Mouse (Mus musculus) spleen, adult 2 months (tissue): ENCODE measurements around the gene Astn2. TPM values are rescaled to one million over a fixed set of nuclear protein-coding genes. Genes with fewer than 3 reads are reported as not detected.

ENCODE experiments used
- DNase-seq, 2 experiments: peaks; one replicate each; pipeline versions ENCODE4 v3.0.0 to v3.0.0-alpha.2; 2012 to 2021; ENCODE audit warnings: low spot score in 2 of 2, low read depth in 1 of 2
- H3K27ac ChIP-seq: fragments of 200-500 bp; 2 replicates; pipeline ENCODE4 v1.5.1; 2012; ENCODE audit warnings: low read length, inconsistent platforms; ENCODE audit not compliant: insufficient read depth
- H3K27me3 ChIP-seq: fragments of 200-500 bp; 2 replicates; pipeline ENCODE4 v1.6.1; 2012; ENCODE audit warnings: mild to moderate bottlenecking, moderate library complexity, low read length, inconsistent platforms; ENCODE audit not compliant: control insufficient read depth, insufficient read depth
- H3K36me3 ChIP-seq: fragments of 200-500 bp; 2 replicates; pipeline ENCODE4 v1.6.1; 2012; ENCODE audit warnings: mild to moderate bottlenecking, low read length, inconsistent platforms; ENCODE audit not compliant: control insufficient read depth, insufficient read depth
- H3K4me1 ChIP-seq: fragments of 200-500 bp; 2 replicates; pipeline ENCODE4 v1.6.1; 2011; ENCODE audit warnings: inconsistent platforms; ENCODE audit not compliant: control insufficient read depth, insufficient read depth, insufficient read length
- H3K4me3 ChIP-seq: fragments of 200-500 bp; 2 replicates; pipeline ENCODE4 v1.5.1; 2011; ENCODE audit warnings: mild to moderate bottlenecking, inconsistent platforms; ENCODE audit not compliant: insufficient read depth, insufficient read length; ENCODE audit errors: extremely low read depth
- CTCF ChIP-seq: fragments of 200-500 bp; IDR thresholded peaks from 2 replicates; pipeline ENCODE4 v1.5.1; 2011; ENCODE audit warnings: mild to moderate bottlenecking, inconsistent platforms; ENCODE audit not compliant: insufficient read depth, insufficient read length, insufficient replicate concordance; ENCODE audit errors: extremely low read depth
- POLR2A ChIP-seq: fragments of 200-500 bp; IDR thresholded peaks from 2 replicates; pipeline ENCODE4 v1.6.1; 2011; ENCODE audit warnings: low read depth, low read length, inconsistent platforms
- WGBS: fragments of 180-500 bp; shearing (Covaris S2); methylation state at CpG from one replicate; pipeline ENCODE4 v1.1.7; 2018; 5-methylcytosine and 5-hydroxymethylcytosine counted together
- polyA plus RNA-seq: library from polyadenylated mRNA; depleted of rRNA; stranded (reverse); fragments of >200 nt; gene quantifications from 2 replicates; pipeline ENCODE4 v1.2.3, GENCODE M21; 2012; rRNA removed

Astn2 gene
- polyA plus RNA-seq, result 3.9 and 4.1 TPM in 2 replicates

- no peaks in the 10 kb centered on the region for H3K4me1 ChIP-seq
- H3K27ac ChIP-seq, result no peak within 1 kb of the TSS
- 1% methylated on average over 32 of the region's 56 CpGs for WGBS
- peaks cover 8% of the 10 kb centered on the region for H3K27me3 ChIP-seq
- no peaks in the 10 kb centered on the region for H3K36me3 ChIP-seq
- peak within 1 kb of the TSS; percentile 11; the same call in 1 of the 2 replicates for H3K4me3 ChIP-seq
- TF ChIP-seq POLR2A (no peak), CTCF (no peak)
- DNase-seq, result no peak
These were observed at the start of gene Astn2 for GRCm38 (mm10) chr4:66404201-66404711. TSS of gene Astn2 (minus strand) at chr4:66404611.

- Histone ChIP-seq H3K36me3 (no peaks in the 10 kb centered on the region), H3K4me1 (no peaks in the 10 kb centered on the region), H3K27me3 (no peaks in the 10 kb centered on the region), H3K4me3 (no peak overlapping the region), H3K27ac (no peak overlapping the region)
- TF ChIP-seq POLR2A, result no peak
- TF ChIP-seq CTCF, result no peak
- 47% methylated on average over 3 of the region's 3 CpGs for WGBS
- no peak for DNase-seq
These were observed 45.7 kb upstream of the Astn2 start for GRCm38 (mm10) chr4:66450115-66450514.

GRCm38 (mm10) chr4:66431256-66431655, 26.8 kb upstream of the Astn2 start:
- no peak for TF ChIP-seq CTCF
- no peak for TF ChIP-seq POLR2A
- WGBS, result 41% methylated on average over 1 of the region's 1 CpGs
- no peaks in the 10 kb centered on the region for H3K27me3 ChIP-seq
- H3K4me3 ChIP-seq, result no peak overlapping the region
- H3K27ac ChIP-seq, result no peak overlapping the region
- no peaks in the 10 kb centered on the region for H3K36me3 ChIP-seq
- H3K4me1 ChIP-seq, result no peaks in the 10 kb centered on the region
- DNase-seq, result no peak

GRCm38 (mm10) chr4:66425804-66426203, 21.4 kb upstream of the Astn2 start:
- Histone ChIP-seq H3K36me3 (no peaks in the 10 kb centered on the region), H3K4me1 (no peaks in the 10 kb centered on the region), H3K27me3 (no peaks in the 10 kb centered on the region), H3K27ac (no peak overlapping the region), H3K4me3 (no peak overlapping the region)
- 87% methylated on average over 4 of the region's 4 CpGs for WGBS
- TF ChIP-seq CTCF (no peak), POLR2A (no peak)
- DNase-seq, result no peak

- WGBS, result 75% methylated on average over 8 of the region's 8 CpGs
- no peak overlapping the region for H3K4me3 ChIP-seq
These were observed 10.4 kb upstream of the Astn2 start for GRCm38 (mm10) chr4:66414778-66415177.

GRCm38 (mm10) chr4:66405086-66405485, 675 bp upstream of the Astn2 start:
- whole genome bisulfite sequencing, result 9% methylated on average over 1 of the region's 1 CpGs
- Histone ChIP-seq H3K4me3 (no peak overlapping the region), H3K4me1 (no peaks in the 10 kb centered on the region), H3K27ac (no peak overlapping the region), H3K36me3 (no peaks in the 10 kb centered on the region), H3K27me3 (peaks cover 8% of the 10 kb centered on the region)
- no peak for DNase-seq
- TF ChIP-seq POLR2A, result no peak
- no peak for TF ChIP-seq CTCF

More at GRCm38 (mm10) chr4:66414778-66415177, 10.4 kb upstream of the Astn2 start:
- Histone ChIP-seq H3K36me3 (no peaks in the 10 kb centered on the region), H3K4me1 (no peaks in the 10 kb centered on the region), H3K27me3 (no peaks in the 10 kb centered on the region), H3K27ac (no peak overlapping the region)
- DNase-seq, result no peak
- no peak for TF ChIP-seq CTCF

GRCm38 (mm10) chr4:66403708-66404200, 657 bp downstream of the Astn2 start:
- WGBS, result 3% methylated on average over 49 of the region's 51 CpGs
- no peaks in the 10 kb centered on the region for H3K36me3 ChIP-seq
- TF ChIP-seq CTCF (no peak), POLR2A (no peak)
- peaks cover 8% of the 10 kb centered on the region for H3K27me3 ChIP-seq
- H3K4me3 ChIP-seq, result peak overlapping the region; percentile 11; the same call in 1 of the 2 replicates
- H3K4me1 ChIP-seq, result no peaks in the 10 kb centered on the region
- H3K27ac ChIP-seq, result no peak overlapping the region
- no peak for DNase-seq
